ENCODE assay signal across 43 mouse cellular contexts in the genomic region with DNA sequence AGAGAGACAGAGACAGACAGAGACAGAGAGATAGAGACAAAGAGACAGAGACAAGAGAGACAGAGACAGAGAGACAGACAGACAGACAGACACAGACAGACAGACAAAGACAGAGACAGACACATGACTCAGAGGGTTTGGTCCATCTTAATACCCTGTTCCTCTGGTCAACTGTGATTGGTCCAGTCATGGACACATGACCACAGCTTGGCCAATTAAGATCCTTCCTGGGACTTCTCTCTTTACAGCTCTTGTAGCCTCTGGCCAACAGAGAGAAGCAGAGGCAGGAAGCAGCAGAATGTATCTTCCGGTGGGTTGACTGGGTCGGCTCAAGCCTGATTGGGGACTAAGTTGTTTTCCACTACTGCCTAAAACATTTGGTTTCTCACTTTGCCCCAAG. TPM values are rescaled to one million over a fixed set of nuclear protein-coding genes. Genes with fewer than 3 reads are reported as not detected.
"Had no signal": no experiment of that assay in that cellular context is flagged by ENCODE, and none has a peak within 500 bp of the region (broad histone marks: within the 10 kb centered on the region; RNA-seq: fewer than 3 reads in every experiment).

No protein-coding gene starts in this region.

- H3K27me3 ChIP-seq: hindbrain, embryonic 13.5 days; hindbrain, embryonic 15.5 days; kidney, embryonic 15.5 days; limb, embryonic 13.5 days; limb, embryonic 15.5 days had no signal

- H3K4me2 ChIP-seq: heart, embryonic 11.5 days; heart, embryonic 13.5 days; heart, embryonic 15.5 days; hindbrain, embryonic 13.5 days; hindbrain, embryonic 15.5 days; kidney, embryonic 15.5 days; limb, embryonic 13.5 days; limb, embryonic 15.5 days; liver, embryonic 12.5 days had no signal

- ATAC-seq: hindbrain, postnatal 0 days; intestine, embryonic 16.5 days; liver, embryonic 12.5 days had no signal

- H3K9me3 ChIP-seq: heart, embryonic 13.5 days; heart, embryonic 15.5 days; hindbrain, embryonic 13.5 days; hindbrain, embryonic 15.5 days; kidney, embryonic 15.5 days; limb, embryonic 13.5 days; limb, embryonic 15.5 days; liver, embryonic 12.5 days had no signal

- DNase-seq: gastrocnemius, postnatal 10 days; gastrocnemius, postnatal 25 days; heart, adult 11 months; heart, adult 2 months; heart, postnatal 14 days; heart, postnatal 36 days; kidney, adult 11 months; kidney, adult 2 months; kidney, adult 9 months; kidney, postnatal 14 days; kidney, postnatal 36 days; layer of hippocampus, adult 9-11 months; layer of hippocampus, postnatal 36 days; left cerebral cortex, postnatal 4 days had no signal

- H3K4me3 ChIP-seq: heart, adult 2 months; heart, embryonic 13.5 days; heart, embryonic 15.5 days; hindbrain, embryonic 13.5 days; hindbrain, embryonic 15.5 days; kidney, embryonic 15.5 days; limb, embryonic 13.5 days; limb, embryonic 15.5 days; liver, embryonic 12.5 days had no signal

- H3K36me3 ChIP-seq: heart, embryonic 13.5 days; heart, embryonic 15.5 days; hindbrain, embryonic 15.5 days; kidney, embryonic 15.5 days; liver, embryonic 12.5 days had no signal

- H3K9ac ChIP-seq: heart, embryonic 13.5 days; heart, embryonic 15.5 days; hindbrain, embryonic 13.5 days; hindbrain, embryonic 15.5 days; kidney, embryonic 15.5 days; limb, embryonic 13.5 days; limb, embryonic 15.5 days; liver, embryonic 12.5 days; liver, embryonic 14.5 days had no signal

- H3K27ac ChIP-seq: heart, adult 2 months; heart, embryonic 13.5 days; heart, embryonic 15.5 days; hindbrain, embryonic 13.5 days; hindbrain, embryonic 15.5 days; hindbrain, postnatal 0 days; kidney, embryonic 15.5 days; kidney, postnatal 0 days; limb, embryonic 13.5 days; limb, embryonic 15.5 days; liver, embryonic 12.5 days; liver, embryonic 14.5 days had no signal

RNA-seq across cellular contexts. Expression of a gene that starts 9.5 kb away (rescaled TPM):
- total RNA-seq: hematopoietic stem cell, adult 5-6 weeks had no signal

RNA-seq across cellular contexts. Expression of a gene that starts 38.3 kb away (rescaled TPM):
- total RNA-seq: gastrocnemius, adult 18-20 months; gastrocnemius, postnatal 10 days; gastrocnemius, postnatal 25 days; gastrocnemius, postnatal 4 days; heart, postnatal 14 days; heart, postnatal 36 days; hematopoietic stem cell, adult 5-6 weeks; hindbrain, postnatal 0 days; layer of hippocampus, adult 18-20 months; layer of hippocampus, adult 8-10 months; layer of hippocampus, postnatal 14 days; layer of hippocampus, postnatal 36 days; left cerebral cortex, adult 18-20 months; left cerebral cortex, adult 8-10 months; left cerebral cortex, postnatal 10 days; left cerebral cortex, postnatal 25 days; left cerebral cortex, postnatal 4 days; liver, adult 2 months had no signal
- polyA plus RNA-seq: heart, adult 2 months; heart, embryonic 11.5 days; heart, embryonic 13.5 days; heart, embryonic 15.5 days; heart, postnatal 0 days; hindbrain, embryonic 11.5 days; hindbrain, embryonic 13.5 days; hindbrain, embryonic 15.5 days; hindbrain, postnatal 0 days; intestine, embryonic 14.5 days; intestine, embryonic 16.5 days; large intestine, adult 2 months; limb, embryonic 11.5 days; limb, embryonic 13.5 days; limb, embryonic 15.5 days; liver, adult 2 months; liver, embryonic 12.5 days; liver, embryonic 14.5 days had no signal
